Mouse (Mus musculus) thymus, adult 2 months (tissue): Measurements from ENCODE around the gene Rabac1.

Experiments used
- CTCF ChIP-seq: fragments of 200-500 bp; IDR thresholded peaks from 2 replicates; pipeline ENCODE4 v1.5.1; 2012; ENCODE audit warnings: mild to moderate bottlenecking, control low read depth, low read length, moderate library complexity, borderline replicate concordance; ENCODE audit not compliant: control insufficient read depth, poor library complexity, insufficient read depth; ENCODE audit errors: extremely low read depth
- POLR2A ChIP-seq: fragments of 200-500 bp; IDR thresholded peaks from 2 replicates; pipeline ENCODE4 v1.6.1; 2012; ENCODE audit warnings: mild to moderate bottlenecking, low read length, control low read depth, moderate library complexity; ENCODE audit not compliant: control insufficient read depth, poor library complexity, insufficient read depth; ENCODE audit errors: extremely low read depth

DNA sequence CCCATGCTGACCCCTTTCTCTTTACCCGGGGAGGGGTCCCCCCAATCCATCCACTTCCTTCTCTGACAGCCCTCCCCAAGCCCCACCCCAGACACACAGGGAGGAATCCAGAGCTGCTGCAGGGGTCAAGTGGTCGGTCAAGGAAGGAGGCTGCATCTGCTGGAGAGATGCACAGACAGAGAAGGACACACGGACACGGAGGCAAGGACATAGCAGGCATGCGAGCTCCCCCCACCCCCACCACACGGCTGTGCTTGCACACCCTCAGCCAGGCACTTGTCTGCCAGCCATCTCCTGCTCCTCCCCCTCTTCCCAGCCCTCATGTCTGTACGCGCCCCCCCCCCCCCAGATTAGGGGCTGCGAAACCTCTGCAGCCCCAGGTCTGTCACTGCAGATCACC is 32.3 kb upstream of the Rabac1 start:
- TF ChIP-seq CTCF (no peak), POLR2A (no peak)
